Mouse (Mus musculus) forebrain, postnatal 0 days (tissue): ENCODE measurements at regions not wholly inside any gene's neighbourhood (a gene's known extent, or its start where the extent isn't known, plus 50 kb on each side); places are given as distances from the start of the nearest gene placed in this dataset.
A peak's percentile ranks its signal among the peaks of the same experiment; 100 is the strongest.

Source experiments
- ATAC-seq: fragments of 200-750 bp; cut with Nextera tagmentation; 2 replicates; pipeline ENCODE4 v1.8.0; 2017; ENCODE audit warnings: mild to moderate bottlenecking, moderate library complexity
- DNase-seq: peaks from one replicate; pipeline ENCODE4 v3.0.0-alpha.2; 2015
- H3K27ac ChIP-seq: fragments of 300-500 bp; sonication (generic); 2 replicates; pipeline ENCODE4 v1.5.1; 2014; ENCODE audit warnings: low read depth, mild to moderate bottlenecking, antibody characterized with exemption, low read length, moderate library complexity, mixed read lengths
- H3K27me3 ChIP-seq: fragments of 300-500 bp; sonication (generic); 2 replicates; pipeline ENCODE4 v1.6.1; 2014; ENCODE audit warnings: mild to moderate bottlenecking, low read length, mixed read lengths; ENCODE audit not compliant: insufficient read depth
- H3K36me3 ChIP-seq: fragments of 300-500 bp; sonication (generic); 2 replicates; pipeline ENCODE4 v1.6.1; 2014; ENCODE audit warnings: mild to moderate bottlenecking, moderate library complexity; ENCODE audit not compliant: insufficient read depth
- H3K4me1 ChIP-seq: fragments of 300-500 bp; sonication (generic); 2 replicates; pipeline ENCODE4 v1.6.1; 2014; ENCODE audit warnings: antibody characterized with exemption; ENCODE audit not compliant: insufficient read depth
- H3K4me2 ChIP-seq: fragments of 300-500 bp; sonication (generic); 2 replicates; pipeline ENCODE4 v1.6.1; 2014; ENCODE audit warnings: low read depth, mild to moderate bottlenecking, moderate library complexity
- H3K4me3 ChIP-seq: fragments of 300-500 bp; sonication (generic); 2 replicates; pipeline ENCODE4 v1.5.1; 2014; ENCODE audit warnings: low read depth, low read length, mixed read lengths
- H3K9ac ChIP-seq: fragments of 300-500 bp; sonication (generic); 2 replicates; pipeline ENCODE4 v1.6.1; 2014; ENCODE audit warnings: mild to moderate bottlenecking
- H3K9me3 ChIP-seq: fragments of 300-500 bp; sonication (generic); 2 replicates; pipeline ENCODE4 v1.6.1; 2016; ENCODE audit warnings: low read length
- CTCF ChIP-seq: sonication (generic); IDR thresholded peaks from 2 replicates; pipeline ENCODE4 v1.5.1; 2016; ENCODE audit warnings: antibody characterized with exemption, control low read depth, low read depth
- WGBS: fragments of 180-500 bp; shearing (Covaris S2); extraction: QIAGEN DNeasy Blood & Tissue Kit; methylation state at CpG from one replicate; pipeline ENCODE4 v1.1.7; 2014; 5-methylcytosine and 5-hydroxymethylcytosine counted together

DNA sequence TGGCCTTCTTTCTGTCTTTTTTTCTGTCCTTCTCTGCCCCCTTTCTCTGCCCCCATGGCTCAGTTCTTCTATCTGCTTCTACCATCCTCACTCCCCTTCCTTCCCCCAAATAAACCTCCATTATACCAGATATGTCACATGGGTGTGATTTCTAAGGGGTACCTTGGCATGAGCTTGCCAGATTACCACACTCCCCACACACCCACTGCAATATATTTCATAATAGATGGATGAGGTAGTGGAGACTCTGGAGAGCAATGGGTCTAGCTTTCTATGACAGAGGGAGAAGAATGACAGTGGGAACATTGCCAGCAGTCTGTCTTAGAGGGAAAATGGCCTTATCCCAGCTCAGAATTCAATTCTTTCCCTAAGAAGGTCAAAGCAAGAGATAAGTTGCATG, 461.0 kb downstream of the Plcl1 start:
- H3K9ac ChIP-seq = no peak overlapping the region
- no peak overlapping the region for H3K4me3 ChIP-seq
- H3K36me3 ChIP-seq = no peaks in the 10 kb centered on the region
- no peak for TF ChIP-seq CTCF
- DNase-seq (no peak), ATAC-seq (no peak)
- no peaks in the 10 kb centered on the region for H3K4me1 ChIP-seq
- H3K9me3 ChIP-seq = no peaks in the 10 kb centered on the region
- H3K27me3 ChIP-seq = no peaks in the 10 kb centered on the region
- no peak overlapping the region for H3K27ac ChIP-seq
- no peak overlapping the region for H3K4me2 ChIP-seq

DNA sequence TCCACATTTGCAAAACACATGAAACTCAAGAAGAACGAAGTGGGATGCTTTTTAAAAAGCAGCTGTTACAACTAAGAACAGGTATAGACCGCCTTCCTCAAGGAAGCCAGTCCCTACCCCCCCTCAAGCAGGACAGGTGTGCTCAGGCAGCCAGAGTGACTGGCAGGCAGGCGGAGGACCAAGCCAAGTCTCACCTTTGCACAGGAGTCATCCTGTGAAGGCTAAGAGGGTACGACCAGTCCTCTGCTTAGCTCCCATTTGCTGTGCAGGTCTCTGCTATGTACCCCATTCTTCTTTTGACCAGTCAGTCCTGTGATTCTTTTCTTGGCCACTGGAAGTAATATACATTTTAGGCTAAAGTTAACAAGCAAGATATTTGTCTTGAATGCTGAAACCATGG, 467.9 kb downstream of the Plcl1 start:
- WGBS = 90% methylated on average over 4 of the region's 4 CpGs
- DNase-seq (no peak), ATAC-seq (no peak)
- H3K9ac ChIP-seq = no peak overlapping the region
- no peaks in the 10 kb centered on the region for H3K27me3 ChIP-seq
- no peaks in the 10 kb centered on the region for H3K9me3 ChIP-seq
- no peak overlapping the region for H3K4me2 ChIP-seq
- no peaks in the 10 kb centered on the region for H3K4me1 ChIP-seq
- H3K27ac ChIP-seq = no peak overlapping the region
- no peaks in the 10 kb centered on the region for H3K36me3 ChIP-seq
- no peak for TF ChIP-seq CTCF
- H3K4me3 ChIP-seq = no peak overlapping the region

DNA sequence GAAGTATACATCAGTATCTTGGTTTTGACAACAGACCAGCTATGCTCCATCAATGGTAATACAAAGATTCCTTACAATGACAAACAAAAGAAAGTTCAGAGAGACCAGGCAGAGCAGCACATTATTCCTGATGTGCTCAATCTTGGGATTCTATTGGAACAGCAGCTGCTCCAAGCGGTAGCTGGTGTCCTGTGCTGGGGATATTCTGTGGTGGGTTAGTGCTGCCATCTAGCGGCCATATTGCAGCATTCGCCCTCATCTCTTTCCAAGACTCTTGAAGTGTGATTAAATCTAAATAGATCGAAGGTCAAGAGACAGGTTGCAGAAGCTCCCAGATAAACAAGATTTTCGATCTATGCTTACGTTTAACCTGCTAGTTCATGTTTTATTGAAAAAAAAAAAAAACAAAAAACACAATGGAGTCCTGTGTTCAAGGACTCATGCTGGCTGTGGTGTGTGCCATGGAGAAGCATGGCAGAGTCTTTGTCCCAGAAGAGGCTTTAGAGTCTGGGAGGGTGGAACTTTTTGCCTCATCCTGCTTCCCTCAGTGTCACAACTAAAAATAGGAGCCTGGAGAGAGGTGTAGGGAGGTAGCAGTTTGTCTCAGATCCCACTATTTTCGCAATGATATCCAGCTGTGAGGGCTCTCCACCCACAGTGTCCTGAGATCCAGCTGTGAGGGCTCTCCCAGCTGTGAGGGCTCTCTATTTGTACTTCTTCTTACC, 468.6 kb downstream of the Plcl1 start:
- Histone ChIP-seq H3K9me3 (no peaks in the 10 kb centered on the region), H3K4me1 (no peaks in the 10 kb centered on the region), H3K4me3 (no peak overlapping the region), H3K27me3 (no peaks in the 10 kb centered on the region), H3K4me2 (no peak overlapping the region), H3K27ac (no peak overlapping the region), H3K36me3 (no peaks in the 10 kb centered on the region), H3K9ac (no peak overlapping the region)
- ATAC-seq = peak; percentile 94
- TF ChIP-seq CTCF = peak; percentile 97
- DNase-seq = peak; percentile 92
- WGBS = 20% methylated on average over 7 of the region's 7 CpGs

DNA sequence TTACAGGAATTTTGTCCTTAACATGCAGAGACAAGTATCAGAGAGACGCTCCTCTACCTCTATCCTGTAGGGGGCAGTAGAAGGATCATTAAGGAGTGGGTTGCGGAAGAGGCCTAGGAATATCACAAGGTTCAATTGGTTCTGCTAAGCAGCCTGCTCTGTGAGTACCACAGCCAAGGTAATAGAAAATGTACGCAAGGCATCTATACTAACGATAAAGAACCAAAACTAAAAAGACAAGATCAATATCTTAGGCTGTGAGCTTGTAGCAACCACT, 469.1 kb downstream of the Plcl1 start:
- DNase-seq = peak; percentile 48
- Histone ChIP-seq H3K27ac (no peak overlapping the region), H3K4me3 (no peak overlapping the region), H3K9ac (no peak overlapping the region), H3K4me2 (no peak overlapping the region), H3K4me1 (no peaks in the 10 kb centered on the region), H3K27me3 (no peaks in the 10 kb centered on the region), H3K9me3 (no peaks in the 10 kb centered on the region), H3K36me3 (no peaks in the 10 kb centered on the region)
- peak; percentile 55; the same call in 1 of the 2 replicates for ATAC-seq
- WGBS = 67% methylated on average over 4 of the region's 4 CpGs
- TF ChIP-seq CTCF = peak; percentile 71

DNA sequence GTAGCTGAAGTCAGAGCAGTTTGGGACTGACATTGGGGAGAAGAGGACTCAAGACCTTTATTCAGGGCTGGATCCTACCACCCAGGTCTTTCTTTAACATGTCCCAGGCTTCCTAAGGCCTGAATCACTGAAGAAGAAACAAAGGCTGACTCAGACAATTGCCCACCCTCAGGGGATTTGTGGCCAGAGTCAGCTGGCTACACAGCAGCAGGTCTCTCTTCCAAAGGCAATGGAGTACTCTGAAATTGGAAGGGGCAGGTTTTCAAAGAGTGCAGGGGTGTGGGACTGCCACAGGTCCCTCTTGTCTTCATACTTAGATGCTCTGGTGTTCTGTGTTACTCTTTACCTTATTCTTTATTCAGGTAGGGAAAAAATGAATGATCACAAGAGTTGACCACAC, 478.9 kb downstream of the Plcl1 start:
- no peak for TF ChIP-seq CTCF
- Histone ChIP-seq H3K27ac (no peak overlapping the region), H3K36me3 (no peaks in the 10 kb centered on the region)

DNA sequence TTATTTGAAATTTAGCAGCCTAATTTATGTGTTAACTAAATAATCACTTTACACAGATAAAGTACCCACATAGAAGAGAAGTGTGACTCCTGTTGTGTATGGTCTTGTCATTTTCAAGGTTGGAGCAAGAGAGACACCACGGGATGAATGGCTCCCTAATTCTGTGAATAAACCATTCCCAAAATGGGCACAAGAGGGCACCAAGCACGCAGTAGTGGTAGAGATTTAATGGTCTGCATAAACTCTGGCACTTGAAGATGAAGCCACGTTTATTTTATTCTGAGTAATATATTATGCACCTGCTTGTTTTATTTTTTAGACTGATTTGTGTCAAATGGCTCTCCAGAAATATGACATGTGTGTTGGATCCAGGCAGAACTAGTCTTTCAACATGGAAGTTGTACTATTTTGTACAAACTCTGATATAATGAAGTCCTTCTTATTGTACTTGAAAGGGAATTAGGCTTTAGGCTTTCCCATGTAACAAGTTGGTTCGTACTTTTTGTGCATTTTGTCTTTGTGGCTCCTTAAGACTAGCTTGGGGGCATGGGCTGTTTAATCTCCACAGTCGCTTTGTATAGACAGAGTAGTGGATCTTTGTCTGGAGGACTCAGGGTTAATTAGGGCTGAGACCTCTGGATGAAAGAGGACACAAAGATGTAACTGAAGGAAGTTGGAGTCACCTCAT, 480.8 kb downstream of the Plcl1 start:
- TF ChIP-seq CTCF = peak; percentile 92
- no peak overlapping the region for H3K4me2 ChIP-seq
- 0 out of 2 replicates have a peak overlapping the region, but pooled peaks have one; percentile 58 for H3K27ac ChIP-seq
- no peaks in the 10 kb centered on the region; the same call in 1 of the 2 replicates for H3K27me3 ChIP-seq
- peak; percentile 89 for DNase-seq
- ATAC-seq = peak; percentile 72
- 7% methylated on average over 5 of the region's 5 CpGs for WGBS
- H3K4me3 ChIP-seq = no peak overlapping the region
- no peak overlapping the region for H3K9ac ChIP-seq
- H3K4me1 ChIP-seq = peaks cover 10% of the 10 kb centered on the region; the same call in 1 of the 2 replicates
- no peaks in the 10 kb centered on the region for H3K36me3 ChIP-seq
- H3K9me3 ChIP-seq = no peaks in the 10 kb centered on the region

More for the DNA sequence above, 478.9 kb downstream of the Plcl1 start:
- Histone ChIP-seq H3K27me3 (no peaks in the 10 kb centered on the region; the same call in 1 of the 2 replicates), H3K4me2 (no peak overlapping the region), H3K4me1 (peaks cover 6% of the 10 kb centered on the region; the same call in 1 of the 2 replicates), H3K9ac (no peak overlapping the region), H3K9me3 (no peaks in the 10 kb centered on the region), H3K4me3 (no peak overlapping the region)
- no peak for ATAC-seq
- DNase-seq = no peak

DNA sequence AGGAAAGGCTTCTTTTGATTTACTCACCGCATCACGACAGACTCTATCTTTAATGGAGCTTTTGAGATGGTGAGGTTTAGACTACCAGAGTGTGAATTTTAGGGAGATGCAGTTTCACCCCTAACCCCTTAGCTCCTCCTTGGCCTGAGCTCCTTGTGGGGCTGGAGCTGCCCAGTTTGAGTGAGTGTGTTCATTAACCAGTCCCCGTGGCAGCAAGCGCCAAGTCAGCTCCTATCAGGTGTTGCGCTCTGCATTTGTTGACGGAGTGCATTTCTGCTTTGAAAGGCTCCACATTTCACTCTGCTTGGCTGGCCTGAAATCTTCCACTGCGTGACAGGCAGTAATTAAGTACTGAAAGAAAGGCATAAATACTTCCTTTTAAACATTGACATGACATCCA, 481.7 kb downstream of the Plcl1 start:
- no peaks in the 10 kb centered on the region; the same call in 1 of the 2 replicates for H3K27me3 ChIP-seq
- no peak overlapping the region for H3K4me2 ChIP-seq
- DNase-seq (no peak), ATAC-seq (no peak)
- TF ChIP-seq CTCF = no peak
- H3K27ac ChIP-seq = peak overlapping the region; percentile 58
- H3K9me3 ChIP-seq = no peaks in the 10 kb centered on the region
- 0 out of 2 replicates have a peak overlapping the region, but pooled peaks have one; percentile 0 for H3K9ac ChIP-seq
- 16% methylated on average over 7 of the region's 7 CpGs for WGBS
- no peaks in the 10 kb centered on the region for H3K36me3 ChIP-seq
- H3K4me3 ChIP-seq = no peak overlapping the region
- H3K4me1 ChIP-seq = peaks cover 10% of the 10 kb centered on the region; the same call in 1 of the 2 replicates
